ENCODE assay signal across 15 mouse cellular contexts in the genomic region with DNA sequence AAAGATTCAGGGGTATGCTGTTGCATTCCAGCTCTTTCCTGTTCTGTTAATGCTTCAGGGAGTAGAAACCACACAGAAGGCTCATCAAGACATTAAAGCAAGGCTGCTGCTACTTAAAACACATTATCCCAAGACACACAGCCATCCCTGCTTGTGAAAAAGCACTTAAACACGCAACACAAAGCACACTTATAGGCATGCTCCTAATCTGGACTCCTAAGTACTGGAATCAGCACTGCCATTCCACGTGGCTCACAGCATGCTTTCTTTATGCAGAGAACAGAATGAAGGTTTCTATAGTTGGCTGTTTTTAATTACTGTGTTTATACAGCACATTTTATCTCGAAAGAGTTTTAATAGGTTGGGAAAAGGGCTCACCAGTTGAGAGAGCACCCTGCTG.
DNase-seq lines count a peak whose midpoint lies in the region; ATAC-seq lines count a peak whose summit lies in the region.
"Had no signal": no experiment of that assay in that cellular context is flagged by ENCODE, and none has a peak within 500 bp of the region (broad histone marks: within the 10 kb centered on the region; RNA-seq: fewer than 3 reads in every experiment).

No protein-coding gene starts in this region.

- H3K27ac ChIP-seq in limb, embryonic 12.5 days: no peak overlapping the region
- H3K27ac ChIP-seq in limb, embryonic 10.5 days: no peak overlapping the region
- H3K27ac ChIP-seq in forebrain, embryonic 14.5 days (ENCODE audit: low read depth, low read length): no peak overlapping the region
- H3K27ac ChIP-seq in limb, embryonic 13.5 days: no peak overlapping the region
- H3K27ac ChIP-seq in heart, embryonic 11.5 days (ENCODE audit: low read depth, low read length): no peak overlapping the region
- H3K27ac ChIP-seq: embryonic facial prominence, embryonic 12.5 days; heart, adult 2 months; kidney, embryonic 15.5 days had no signal

- H3K36me3 ChIP-seq in limb, embryonic 12.5 days: no peaks in the 10 kb centered on the region
- H3K36me3 ChIP-seq in limb, embryonic 10.5 days: no peaks in the 10 kb centered on the region
- H3K36me3 ChIP-seq in forebrain, embryonic 14.5 days (ENCODE audit: control insufficient read depth, insufficient read depth, low read length): no peaks in the 10 kb centered on the region
- no peaks in the 10 kb centered on the region for H3K36me3 ChIP-seq in limb, embryonic 13.5 days
- H3K36me3 ChIP-seq in heart, embryonic 11.5 days (ENCODE audit: control insufficient read depth, insufficient read depth, low read length): no peaks in the 10 kb centered on the region
- H3K36me3 ChIP-seq: embryonic facial prominence, embryonic 12.5 days; G1E; kidney, embryonic 15.5 days had no signal

- no peaks in the 10 kb centered on the region for H3K27me3 ChIP-seq in limb, embryonic 12.5 days
- H3K27me3 ChIP-seq in limb, embryonic 10.5 days (ENCODE audit: low read depth, poor library complexity, severe bottlenecking): no peaks in the 10 kb centered on the region
- H3K27me3 ChIP-seq in forebrain, embryonic 14.5 days (replicated peaks; ENCODE audit: control insufficient read depth, insufficient read depth, low read length): no peaks in the 10 kb centered on the region
- H3K27me3 ChIP-seq in limb, embryonic 13.5 days: no peaks in the 10 kb centered on the region
- H3K27me3 ChIP-seq in heart, embryonic 11.5 days (ENCODE audit: control insufficient read depth, insufficient read depth, low read length): no peaks in the 10 kb centered on the region
- H3K27me3 ChIP-seq: embryonic facial prominence, embryonic 12.5 days; kidney, embryonic 15.5 days had no signal

- no peak for DNase-seq in limb, embryonic 10.5 days (ENCODE audit: low spot score)
- DNase-seq in embryo, embryonic 10.5 days (ENCODE audit: low spot score): peak; percentile 18
- DNase-seq in forebrain, embryonic 14.5 days (ENCODE audit: low spot score): peak; percentile 12
- DNase-seq: cerebellum, adult 9-11 months; heart, adult 2 months; liver; liver, postnatal 0 days; right cerebral cortex, postnatal 14 days had no signal

- H3K4me3 ChIP-seq in limb, embryonic 12.5 days (replicated peaks): no peak overlapping the region
- no peak overlapping the region for H3K4me3 ChIP-seq in limb, embryonic 10.5 days
- no peak overlapping the region for H3K4me3 ChIP-seq in forebrain, embryonic 14.5 days (ENCODE audit: low read depth, low read length)
- H3K4me3 ChIP-seq in limb, embryonic 13.5 days: no peak overlapping the region
- H3K4me3 ChIP-seq in heart, embryonic 11.5 days (ENCODE audit: low read depth, low read length): no peak overlapping the region
- H3K4me3 ChIP-seq: embryonic facial prominence, embryonic 12.5 days; heart, adult 2 months; kidney, embryonic 15.5 days had no signal

- H3K4me2 ChIP-seq in limb, embryonic 12.5 days: no peak overlapping the region
- no peak overlapping the region for H3K4me2 ChIP-seq in forebrain, embryonic 14.5 days (ENCODE audit: low read length)
- H3K4me2 ChIP-seq in limb, embryonic 13.5 days (replicated peaks): no peak overlapping the region
- no peak overlapping the region for H3K4me2 ChIP-seq in heart, embryonic 11.5 days
- H3K4me2 ChIP-seq: embryonic facial prominence, embryonic 12.5 days; kidney, embryonic 15.5 days had no signal

- no peak overlapping the region for H3K9ac ChIP-seq in limb, embryonic 12.5 days (replicated peaks)
- H3K9ac ChIP-seq in forebrain, embryonic 14.5 days (ENCODE audit: low read length): no peak overlapping the region
- H3K9ac ChIP-seq in limb, embryonic 13.5 days: no peak overlapping the region
- no peak overlapping the region for H3K9ac ChIP-seq in heart, embryonic 11.5 days (ENCODE audit: low read depth, low read length)
- H3K9ac ChIP-seq: embryonic facial prominence, embryonic 12.5 days; kidney, embryonic 15.5 days; liver, postnatal 0 days had no signal

- H3K9me3 ChIP-seq in limb, embryonic 12.5 days: no peaks in the 10 kb centered on the region
- no peaks in the 10 kb centered on the region for H3K9me3 ChIP-seq in limb, embryonic 10.5 days (replicated peaks)
- H3K9me3 ChIP-seq in forebrain, embryonic 14.5 days (replicated peaks; ENCODE audit: control insufficient read depth, low read length): no peaks in the 10 kb centered on the region
- no peaks in the 10 kb centered on the region for H3K9me3 ChIP-seq in limb, embryonic 13.5 days
- H3K9me3 ChIP-seq in heart, embryonic 11.5 days (replicated peaks; ENCODE audit: control insufficient read depth, low read length): no peaks in the 10 kb centered on the region
- H3K9me3 ChIP-seq: embryonic facial prominence, embryonic 12.5 days; G1E; kidney, embryonic 15.5 days had no signal

- WGBS in limb, embryonic 12.5 days: 17% methylated on average over 3 of the region's 3 CpGs
- WGBS in limb, embryonic 10.5 days: 43% methylated on average over 3 of the region's 3 CpGs
- 4% methylated on average over 3 of the region's 3 CpGs for WGBS in forebrain, embryonic 14.5 days
- WGBS in limb, embryonic 13.5 days: 11% methylated on average over 3 of the region's 3 CpGs
- 43% methylated on average over 3 of the region's 3 CpGs for WGBS in heart, embryonic 11.5 days (ENCODE audit: insufficient replicate concordance)

- no peaks in the 10 kb centered on the region for H3K4me1 ChIP-seq in limb, embryonic 12.5 days (replicated peaks)
- H3K4me1 ChIP-seq in limb, embryonic 10.5 days: no peaks in the 10 kb centered on the region
- H3K4me1 ChIP-seq in forebrain, embryonic 14.5 days (ENCODE audit: control insufficient read depth, insufficient read depth, low read length): no peaks in the 10 kb centered on the region
- H3K4me1 ChIP-seq in limb, embryonic 13.5 days: no peaks in the 10 kb centered on the region
- no peaks in the 10 kb centered on the region for H3K4me1 ChIP-seq in heart, embryonic 11.5 days (ENCODE audit: control insufficient read depth, insufficient read depth, low read length)
- H3K4me1 ChIP-seq: embryonic facial prominence, embryonic 12.5 days; kidney, embryonic 15.5 days had no signal

- ATAC-seq in limb, embryonic 12.5 days (ENCODE audit: insufficient number of reproducible peaks, insufficient read depth, low FRiP score, low TSS enrichment, low read depth): peak; percentile 81; the same call in 1 of the 2 replicates
- ATAC-seq in forebrain, embryonic 14.5 days: no peak
- ATAC-seq in limb, embryonic 13.5 days (ENCODE audit: low FRiP score, low read depth): peak; percentile 51; the same call in 1 of the 2 replicates
- no peak for ATAC-seq in erythroblast, adult 5-6 weeks (replicated peaks; ENCODE audit: low FRiP score, poor library complexity, severe bottlenecking)
- no peak for ATAC-seq in heart, embryonic 11.5 days (replicated peaks; ENCODE audit: insufficient number of reproducible peaks, low FRiP score, low TSS enrichment)
- ATAC-seq: liver, postnatal 0 days had no signal

Comparison
In these comparisons a context has a peak if more than half of its experiments do, and no peak if none do; other contexts are left out.
1. ATAC-seq: peak in limb, embryonic 12.5 days (single experiment) and limb, embryonic 13.5 days (single experiment); none in forebrain, embryonic 14.5 days (single experiment), erythroblast, adult 5-6 weeks (single experiment) and heart, embryonic 11.5 days (single experiment).